Mouse (Mus musculus) liver, adult 2 months (tissue): ENCODE results near the gene Hspa1b.

ENCODE experiments used
- CTCF ChIP-seq: fragments of 200-500 bp; IDR thresholded peaks from 2 replicates; pipeline ENCODE4 v1.5.1; 2011; ENCODE audit warnings: low read depth, low read length, control low read depth
- POLR2A ChIP-seq: fragments of 200-500 bp; IDR thresholded peaks from 2 replicates; pipeline ENCODE4 v1.6.1; 2011; ENCODE audit warnings: low read length, control low read depth; ENCODE audit not compliant: insufficient read depth; ENCODE audit errors: extremely low read depth

DNA sequence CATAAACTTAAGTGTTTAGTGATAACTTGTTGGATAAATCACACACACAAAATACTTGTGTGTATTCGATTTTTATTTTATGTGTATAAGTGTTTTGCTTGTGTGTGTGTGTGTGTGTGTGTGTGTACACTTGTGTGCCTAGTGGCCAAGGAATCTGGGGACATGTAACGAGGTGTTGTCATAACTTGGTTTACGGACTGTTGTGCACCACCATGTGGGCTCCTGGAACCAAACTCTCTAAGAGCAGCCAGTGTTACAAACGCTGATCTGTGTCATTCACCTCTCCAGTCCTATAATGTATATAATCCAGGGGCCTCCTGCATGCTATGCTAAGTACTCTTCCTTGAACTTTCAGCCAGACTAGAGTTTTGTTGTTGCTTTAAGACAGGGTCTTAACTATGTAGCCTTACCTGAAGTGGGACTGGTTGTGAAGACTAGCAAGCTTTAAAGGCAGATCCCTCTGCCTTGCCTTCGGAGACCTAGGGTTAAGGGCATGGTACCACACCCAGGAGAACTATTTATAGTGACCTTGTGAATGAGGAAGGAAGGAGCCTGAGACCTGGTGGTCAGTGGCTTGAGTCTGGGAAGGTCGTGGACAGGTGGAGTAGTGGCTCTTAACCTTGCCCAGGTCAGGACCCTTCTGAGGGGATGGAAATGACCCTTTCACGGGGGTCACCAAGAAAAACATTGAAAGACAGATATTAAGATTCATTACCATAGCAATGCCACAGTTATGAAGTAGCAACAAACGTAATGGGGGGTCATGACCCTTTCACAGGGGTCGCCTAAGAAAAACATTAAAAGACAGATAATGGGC lies 44.2 kb upstream of the Hspa1b start:
- TF ChIP-seq CTCF (no peak), POLR2A (no peak)
